Mouse (Mus musculus) cerebellum, adult 11 months (tissue): ENCODE data around the gene Snap91.

ENCODE experiments used
- DNase-seq: peaks from one replicate; pipeline ENCODE4 v3.0.0; 2022

The Snap91 gene

GRCm38 (mm10) chr9:86742959-86743911 is 137.2 kb downstream of the Snap91 start, which contains the start of gene Prss35:
Gene Prss35 (plus strand): TSS chr9:86743649.
- DNase-seq, result no peak

- DNase-seq, result no peak
These were observed 140.5 kb downstream of the Snap91 start for GRCm38 (mm10) chr9:86739971-86740370.

- no peak for DNase-seq
These were observed 141.7 kb downstream of the Snap91 start for GRCm38 (mm10) chr9:86738801-86739200.

DNA sequence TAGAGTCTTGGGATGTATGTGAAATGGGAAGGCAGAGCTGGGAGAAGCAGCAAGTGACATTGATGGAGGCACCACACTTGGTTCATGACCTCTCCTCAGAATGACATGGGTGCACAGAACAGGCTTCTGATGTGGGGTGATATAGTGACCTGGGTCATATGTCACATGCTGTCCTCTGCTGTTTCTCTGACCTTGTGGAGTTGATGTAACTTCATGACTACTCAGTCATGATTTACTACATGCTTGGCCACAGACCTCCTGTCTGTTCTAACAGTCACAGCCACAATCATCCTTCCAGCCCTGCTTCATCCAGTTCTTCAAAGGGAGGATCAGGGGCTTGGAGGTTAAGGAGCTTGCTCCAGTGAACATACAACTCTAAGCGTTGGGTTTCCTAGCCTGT is 142.4 kb downstream of the Snap91 start:
- no peak for DNase-seq

GRCm38 (mm10) chr9:86736991-86737390 is 143.5 kb downstream of the Snap91 start:
- no peak for DNase-seq

DNA sequence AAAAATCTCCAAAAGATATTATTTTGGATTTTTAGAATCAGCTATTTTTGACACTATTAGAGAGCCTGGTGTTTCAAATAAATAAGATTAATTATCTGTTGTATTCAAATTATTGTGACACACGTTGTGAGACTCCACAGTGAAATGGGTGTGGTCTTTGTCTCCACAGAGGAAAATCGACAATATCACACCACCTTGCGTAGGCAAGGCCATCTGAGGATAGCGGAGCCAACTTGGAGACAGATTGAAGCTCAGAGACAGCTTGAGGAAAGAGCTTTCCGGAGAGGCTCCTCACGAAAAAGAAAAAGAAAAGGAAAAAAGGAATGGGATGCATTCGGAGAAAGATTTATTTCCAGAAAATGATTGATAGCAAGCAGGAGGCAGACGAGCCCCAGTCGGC is 145.7 kb downstream of the Snap91 start:
- no peak for DNase-seq

- no peak for DNase-seq
These were observed 146.1 kb downstream of the Snap91 start for GRCm38 (mm10) chr9:86734357-86734756.

DNA sequence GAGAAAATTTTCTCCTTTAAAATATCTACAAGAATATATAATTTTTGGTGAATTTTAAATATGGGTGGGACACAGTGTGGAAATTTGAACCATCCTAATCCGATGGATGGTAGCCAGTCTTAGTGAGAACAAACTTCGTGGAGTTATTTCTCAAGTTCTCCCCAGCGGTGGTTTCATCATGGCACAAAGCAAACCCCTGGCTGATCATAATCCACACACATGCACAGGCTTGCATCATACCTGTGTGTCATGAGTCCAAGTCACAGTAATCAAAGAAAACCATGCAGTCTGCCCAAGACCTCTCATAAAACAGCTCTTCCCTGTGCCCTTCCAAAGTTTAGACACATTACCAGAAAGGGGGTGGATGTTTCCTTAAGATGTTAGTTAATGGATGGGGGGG is 150.6 kb downstream of the Snap91 start:
- DNase-seq, result no peak

DNA sequence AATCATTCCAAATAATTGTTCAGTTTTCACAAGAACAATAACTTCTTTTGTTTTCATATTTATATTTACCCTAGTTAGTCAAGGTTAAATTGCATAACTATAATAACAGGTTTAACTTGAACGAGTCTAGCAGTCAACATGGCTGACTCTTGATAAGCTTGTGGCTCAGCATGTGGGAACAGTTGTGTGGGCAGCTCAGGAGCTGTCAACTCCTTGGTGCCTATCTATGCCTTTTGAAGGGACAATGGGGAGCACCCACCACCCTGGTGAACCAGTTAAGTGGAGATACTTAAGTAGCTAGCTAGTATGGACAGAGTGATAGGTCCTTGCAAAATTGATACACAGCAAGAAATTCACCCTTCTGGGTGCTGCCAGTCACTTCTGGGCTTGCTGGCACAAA is 151.4 kb downstream of the Snap91 start:
- DNase-seq, result no peak

DNA sequence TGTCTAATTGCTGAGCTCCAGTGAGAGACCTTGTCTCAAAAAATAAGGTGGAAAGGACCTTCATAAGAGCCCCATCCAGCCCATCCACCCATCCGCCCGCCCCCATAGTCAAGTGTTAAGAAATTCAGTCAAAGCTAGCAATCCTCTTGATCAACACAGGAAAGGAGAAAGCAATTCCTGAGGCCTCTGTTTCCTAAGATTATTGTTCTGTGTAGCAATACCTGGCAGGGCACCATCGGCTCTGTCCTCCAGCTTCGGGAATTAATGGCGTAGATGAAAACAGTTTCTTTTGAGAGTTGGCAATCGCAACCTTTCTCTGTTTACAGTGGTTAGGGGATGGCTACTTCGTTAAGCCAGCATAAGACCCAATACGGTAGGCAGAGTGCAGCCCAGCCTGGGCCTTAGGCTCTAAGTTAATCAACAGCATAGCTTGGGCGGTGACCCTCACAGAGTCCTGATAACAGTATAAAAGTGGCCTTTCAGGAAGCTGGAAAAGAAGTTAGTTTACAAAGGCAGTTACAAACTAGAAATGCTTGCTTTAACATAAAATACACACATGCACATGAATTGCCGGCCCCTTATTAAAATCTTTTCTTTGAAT is 152.1 kb downstream of the Snap91 start:
- DNase-seq, result no peak

GRCm38 (mm10) chr9:86726381-86726720 is 154.1 kb downstream of the Snap91 start:
- no peak for DNase-seq

- no peak for DNase-seq
These were observed 154.7 kb downstream of the Snap91 start for GRCm38 (mm10) chr9:86725604-86726380.

DNA sequence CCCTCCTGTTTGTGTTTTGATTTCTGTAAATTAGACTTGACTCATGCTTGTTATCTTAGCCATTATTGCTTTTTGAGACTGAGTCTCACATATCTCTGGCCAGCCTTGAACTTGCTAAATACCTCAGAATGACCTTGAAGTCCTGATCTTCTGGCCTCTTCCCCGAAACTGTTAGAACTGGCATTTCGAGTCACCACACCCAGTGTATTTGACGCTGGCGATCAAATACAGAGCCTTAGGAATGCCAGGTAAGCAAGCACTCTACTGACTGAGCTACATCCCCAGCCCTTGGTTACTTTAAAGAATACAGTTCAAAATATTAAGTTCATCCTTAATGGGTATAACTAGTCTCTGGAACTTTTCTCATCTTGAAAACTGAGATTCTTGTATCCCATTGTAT is 155.4 kb downstream of the Snap91 start:
- DNase-seq, result no peak

- no peak for DNase-seq
These were observed 159.7 kb downstream of the Snap91 start for GRCm38 (mm10) chr9:86720794-86721193.

GRCm38 (mm10) chr9:86720227-86720626 is 160.2 kb downstream of the Snap91 start:
- DNase-seq, result no peak

DNA sequence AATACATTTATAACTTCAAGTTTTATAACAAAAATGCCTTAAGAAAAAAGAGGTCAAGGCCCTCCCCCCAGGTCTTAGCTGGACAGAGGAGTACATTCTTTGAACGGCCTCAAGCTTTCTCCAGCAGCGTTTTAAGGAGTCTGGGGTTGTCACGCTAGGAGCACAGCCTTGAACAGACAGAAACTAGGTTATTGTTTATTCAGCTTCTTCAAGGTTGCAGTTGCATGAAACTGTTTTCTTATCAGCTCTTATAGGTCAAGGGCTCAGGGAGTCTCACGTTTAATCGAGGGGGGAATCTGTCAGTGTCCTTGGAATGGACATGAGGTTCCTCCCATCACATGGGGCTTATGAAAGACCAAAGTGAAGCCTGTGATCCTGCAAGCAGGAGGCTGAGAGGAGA is 163.3 kb downstream of the Snap91 start:
- DNase-seq, result no peak

GRCm38 (mm10) chr9:86716540-86716939 is 163.9 kb downstream of the Snap91 start:
- DNase-seq, result no peak
